Mouse (Mus musculus): ENCODE results near the gene Mapk1ip1. TPM values are rescaled to one million over a fixed set of nuclear protein-coding genes. Genes with fewer than 3 reads are reported as not detected.

The Mapk1ip1 gene
- 11.8 and 12.2 TPM in 2 replicates for polyA plus RNA-seq (2015; fragmentation: Nextera tagmentation; extraction: Ambion mirVana)

GRCm38 (mm10) chr7:138845544-138846391, at the start of gene Mapk1ip1, which contains the start of gene Ppp2r2d:
Gene Mapk1ip1, minus strand, starts transcription at chr7:138846273.
Gene Ppp2r2d, plus strand, starts transcription at chr7:138846079.
- H3K4me2 ChIP-seq, result peak within 1 kb of the TSS; percentile 97
- H3K36me3 ChIP-seq, result peaks cover 23% of the 10 kb centered on the region
- peak within 1 kb of the TSS; percentile 99 for H3K4me3 ChIP-seq
- H3K4me1 ChIP-seq, result peaks cover 50% of the 10 kb centered on the region
- peak; percentile 90 for ATAC-seq (ENCODE audit: extremely low read depth, insufficient number of reproducible peaks, low FRiP score, low TSS enrichment)
- H3K9ac ChIP-seq, result peak within 1 kb of the TSS; percentile 99
- no peaks in the 10 kb centered on the region for H3K9me3 ChIP-seq
- WGBS, result under 1% methylated on average over 50 of the region's 51 CpGs
- H3K27me3 ChIP-seq (replicated peaks), result no peaks in the 10 kb centered on the region
- peak within 1 kb of the TSS; percentile 94 for H3K27ac ChIP-seq (replicated peaks)

DNA sequence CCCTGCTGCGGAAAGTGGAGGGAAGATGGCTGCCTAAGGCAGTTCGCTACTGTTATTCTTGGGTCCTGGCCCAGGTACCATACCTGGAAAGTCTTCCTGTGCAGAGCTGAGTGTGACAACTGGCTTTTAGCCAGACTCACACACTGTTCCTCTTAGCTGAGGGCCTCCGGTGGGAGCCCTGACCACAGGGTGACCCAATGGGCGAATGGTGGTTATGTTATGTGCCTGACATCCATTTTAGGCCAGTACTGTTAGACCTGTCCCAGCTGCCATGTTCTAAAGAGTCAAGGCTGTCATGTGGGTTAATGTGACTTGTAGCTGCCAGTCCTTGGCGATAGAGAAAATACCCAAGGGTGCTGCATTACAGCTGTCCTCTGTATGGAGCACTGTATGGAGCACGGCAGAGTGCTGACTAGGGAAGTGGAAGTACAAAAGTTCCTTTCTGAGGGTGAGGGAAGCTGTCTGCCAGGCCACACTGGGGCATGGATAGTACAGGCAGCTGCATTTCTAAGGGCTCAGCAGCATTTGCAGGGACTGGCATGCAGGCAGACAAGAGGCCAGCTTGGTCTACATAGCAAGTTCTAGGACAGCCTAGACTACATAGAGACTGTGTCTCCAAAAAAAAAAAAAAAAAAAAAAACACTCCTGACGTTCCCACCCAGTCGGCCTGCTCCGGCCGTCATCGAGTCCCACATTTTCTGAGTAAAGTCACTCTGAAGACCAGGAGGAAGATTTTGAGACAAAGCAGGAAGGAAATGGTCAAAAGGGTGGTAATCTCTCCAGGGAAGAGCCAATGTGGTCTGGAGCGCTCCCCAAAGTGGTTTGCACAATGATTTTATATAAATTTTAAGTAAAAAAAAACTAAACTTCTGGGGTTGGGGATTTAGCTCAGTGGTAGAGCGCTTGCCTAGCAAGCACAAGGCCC, 39.6 kb upstream of the Mapk1ip1 start:
- no peak overlapping the region for H3K4me2 ChIP-seq
- no peaks in the 10 kb centered on the region for H3K9me3 ChIP-seq
- WGBS, result 81% methylated on average over 13 of the region's 13 CpGs
- ATAC-seq (ENCODE audit: extremely low read depth, insufficient number of reproducible peaks, low FRiP score, low TSS enrichment), result no peak
- no peak overlapping the region for H3K27ac ChIP-seq (replicated peaks)
- H3K4me3 ChIP-seq, result no peak overlapping the region
- H3K36me3 ChIP-seq, result peaks cover 71% of the 10 kb centered on the region
- no peak overlapping the region for H3K9ac ChIP-seq
- H3K4me1 ChIP-seq, result peaks cover 4% of the 10 kb centered on the region; the same call in 1 of the 2 replicates
- H3K27me3 ChIP-seq (replicated peaks), result no peaks in the 10 kb centered on the region

- Histone ChIP-seq H3K9me3 (no peaks in the 10 kb centered on the region), H3K27me3 (replicated peaks) (no peaks in the 10 kb centered on the region), H3K4me1 (peaks cover 4% of the 10 kb centered on the region; the same call in 1 of the 2 replicates), H3K36me3 (peaks cover 87% of the 10 kb centered on the region), H3K9ac (no peak overlapping the region), H3K27ac (replicated peaks) (no peak overlapping the region), H3K4me2 (no peak overlapping the region), H3K4me3 (no peak overlapping the region)
- 92% methylated on average over 3 of the region's 3 CpGs for WGBS
- no peak for ATAC-seq (ENCODE audit: extremely low read depth, insufficient number of reproducible peaks, low FRiP score, low TSS enrichment)
These were observed 37.7 kb upstream of the Mapk1ip1 start for GRCm38 (mm10) chr7:138883724-138884123.

- no peak for ATAC-seq (ENCODE audit: extremely low read depth, insufficient number of reproducible peaks, low FRiP score, low TSS enrichment)
- Histone ChIP-seq H3K4me3 (no peak overlapping the region), H3K4me1 (no peaks in the 10 kb centered on the region), H3K36me3 (peaks cover 100% of the 10 kb centered on the region), H3K27me3 (replicated peaks) (no peaks in the 10 kb centered on the region), H3K27ac (replicated peaks) (no peak overlapping the region), H3K9me3 (no peaks in the 10 kb centered on the region), H3K9ac (no peak overlapping the region), H3K4me2 (no peak overlapping the region)
- 73% methylated on average over 3 of the region's 3 CpGs for WGBS
These were observed 29.0 kb upstream of the Mapk1ip1 start for GRCm38 (mm10) chr7:138875031-138875430.

GRCm38 (mm10) chr7:138872956-138873355, 26.9 kb upstream of the Mapk1ip1 start:
- Histone ChIP-seq H3K4me1 (no peaks in the 10 kb centered on the region), H3K9me3 (no peaks in the 10 kb centered on the region), H3K36me3 (peaks cover 97% of the 10 kb centered on the region), H3K9ac (no peak overlapping the region), H3K4me2 (no peak overlapping the region), H3K27me3 (replicated peaks) (no peaks in the 10 kb centered on the region), H3K4me3 (no peak overlapping the region), H3K27ac (replicated peaks) (no peak overlapping the region)
- WGBS, result 84% methylated on average over 3 of the region's 3 CpGs
- ATAC-seq (ENCODE audit: extremely low read depth, insufficient number of reproducible peaks, low FRiP score, low TSS enrichment), result no peak

DNA sequence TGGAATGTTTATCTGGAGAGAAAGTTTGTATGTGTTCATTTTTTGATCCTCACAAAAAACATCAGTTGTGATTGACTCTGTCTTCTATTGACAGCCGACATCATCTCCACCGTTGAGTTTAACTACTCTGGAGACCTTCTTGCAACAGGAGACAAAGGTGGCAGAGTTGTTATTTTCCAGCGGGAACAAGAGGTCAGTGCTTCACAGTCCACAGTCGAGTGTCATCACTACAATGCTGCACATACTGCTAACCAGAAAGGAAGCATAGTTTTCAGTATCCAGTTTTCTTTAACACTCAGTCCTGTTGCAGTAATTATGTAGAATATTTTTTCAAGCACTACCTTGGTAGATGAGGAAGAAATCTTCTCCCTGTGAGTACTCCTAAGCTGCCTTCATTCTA, 22.2 kb upstream of the Mapk1ip1 start:
- H3K27ac ChIP-seq (replicated peaks), result no peak overlapping the region
- 86% methylated on average over 4 of the region's 4 CpGs for WGBS
- H3K9me3 ChIP-seq, result no peaks in the 10 kb centered on the region
- no peak overlapping the region for H3K4me3 ChIP-seq
- no peak overlapping the region for H3K4me2 ChIP-seq
- peaks cover 66% of the 10 kb centered on the region for H3K36me3 ChIP-seq
- H3K27me3 ChIP-seq (replicated peaks), result no peaks in the 10 kb centered on the region
- H3K4me1 ChIP-seq, result peaks cover 15% of the 10 kb centered on the region
- no peak overlapping the region for H3K9ac ChIP-seq
- no peak for ATAC-seq (ENCODE audit: extremely low read depth, insufficient number of reproducible peaks, low FRiP score, low TSS enrichment)

DNA sequence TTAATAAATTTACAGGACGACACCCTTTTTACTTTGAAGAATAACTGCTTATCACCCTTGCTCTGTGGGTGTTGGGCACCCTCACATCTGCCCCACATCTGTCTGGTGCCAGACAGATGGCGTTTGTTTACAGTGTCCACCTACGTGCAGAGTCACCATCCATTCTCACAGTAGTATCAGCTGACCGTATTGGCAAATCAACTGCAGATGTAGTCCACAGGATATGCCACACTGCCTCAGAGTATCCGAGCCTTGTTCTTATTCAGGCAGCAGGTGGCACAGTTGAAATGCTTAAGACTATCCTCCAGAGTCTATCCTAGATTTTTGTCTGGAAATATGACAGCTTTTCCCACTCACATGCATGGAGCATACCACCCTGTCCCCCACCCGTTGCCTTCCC, 21.2 kb upstream of the Mapk1ip1 start:
- Histone ChIP-seq H3K9me3 (no peaks in the 10 kb centered on the region), H3K27me3 (replicated peaks) (no peaks in the 10 kb centered on the region), H3K36me3 (peaks cover 56% of the 10 kb centered on the region), H3K4me2 (no peak overlapping the region), H3K4me1 (peaks cover 15% of the 10 kb centered on the region), H3K9ac (no peak overlapping the region), H3K27ac (replicated peaks) (no peak overlapping the region), H3K4me3 (no peak overlapping the region)
- WGBS, result 74% methylated on average over 6 of the region's 6 CpGs
- ATAC-seq (ENCODE audit: extremely low read depth, insufficient number of reproducible peaks, low FRiP score, low TSS enrichment), result no peak

- ATAC-seq (ENCODE audit: extremely low read depth, insufficient number of reproducible peaks, low FRiP score, low TSS enrichment), result no peak
- WGBS, result 93% methylated on average over 1 of the region's 1 CpGs
These were observed 18.7 kb upstream of the Mapk1ip1 start for GRCm38 (mm10) chr7:138864776-138865175.

GRCm38 (mm10) chr7:138863950-138864572, 18.0 kb upstream of the Mapk1ip1 start:
- 87% methylated on average over 3 of the region's 3 CpGs for WGBS
- H3K27me3 ChIP-seq (replicated peaks), result no peaks in the 10 kb centered on the region
- no peak for ATAC-seq (ENCODE audit: extremely low read depth, insufficient number of reproducible peaks, low FRiP score, low TSS enrichment)

More at GRCm38 (mm10) chr7:138864776-138865175, 18.7 kb upstream of the Mapk1ip1 start:
- H3K9me3 ChIP-seq, result no peaks in the 10 kb centered on the region
- peaks cover 48% of the 10 kb centered on the region for H3K36me3 ChIP-seq
- H3K27me3 ChIP-seq (replicated peaks), result no peaks in the 10 kb centered on the region
- peaks cover 15% of the 10 kb centered on the region for H3K4me1 ChIP-seq
- no peak overlapping the region for H3K27ac ChIP-seq (replicated peaks)
- H3K4me2 ChIP-seq, result no peak overlapping the region
- no peak overlapping the region for H3K4me3 ChIP-seq
- H3K9ac ChIP-seq, result no peak overlapping the region

DNA sequence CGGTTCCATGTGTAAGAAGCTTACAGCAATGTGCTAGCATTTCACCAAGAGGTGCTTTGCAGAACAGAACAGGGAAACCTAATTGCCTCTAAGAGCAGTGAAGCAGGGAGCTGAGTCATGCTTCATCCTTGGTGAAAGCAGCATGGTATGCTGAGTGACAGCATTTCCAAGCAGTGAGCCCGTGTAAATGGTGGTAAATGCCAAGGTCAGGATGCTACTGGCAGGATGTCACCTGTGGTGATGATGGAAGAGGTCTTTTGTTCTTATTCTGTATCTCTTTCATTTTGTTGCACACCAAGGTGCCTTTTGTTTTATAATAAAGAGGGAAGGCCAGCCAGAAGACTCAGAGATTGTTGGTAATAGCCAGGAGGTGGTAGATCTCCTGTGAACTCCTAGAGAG, 10.6 kb upstream of the Mapk1ip1 start:
- Histone ChIP-seq H3K4me1 (peaks cover 5% of the 10 kb centered on the region), H3K27me3 (replicated peaks) (no peaks in the 10 kb centered on the region), H3K4me2 (no peak overlapping the region), H3K4me3 (no peak overlapping the region), H3K36me3 (peaks cover 80% of the 10 kb centered on the region), H3K9ac (no peak overlapping the region), H3K9me3 (no peaks in the 10 kb centered on the region), H3K27ac (replicated peaks) (no peak overlapping the region)
- ATAC-seq (ENCODE audit: extremely low read depth, insufficient number of reproducible peaks, low FRiP score, low TSS enrichment), result no peak
- WGBS, result 57% methylated on average over 2 of the region's 2 CpGs

More at GRCm38 (mm10) chr7:138863950-138864572, 18.0 kb upstream of the Mapk1ip1 start:
- no peak overlapping the region for H3K9ac ChIP-seq
- no peaks in the 10 kb centered on the region for H3K9me3 ChIP-seq
- H3K4me1 ChIP-seq, result peaks cover 15% of the 10 kb centered on the region
- no peak overlapping the region for H3K27ac ChIP-seq (replicated peaks)
- H3K4me2 ChIP-seq, result no peak overlapping the region
- peaks cover 49% of the 10 kb centered on the region for H3K36me3 ChIP-seq
- H3K4me3 ChIP-seq, result no peak overlapping the region

DNA sequence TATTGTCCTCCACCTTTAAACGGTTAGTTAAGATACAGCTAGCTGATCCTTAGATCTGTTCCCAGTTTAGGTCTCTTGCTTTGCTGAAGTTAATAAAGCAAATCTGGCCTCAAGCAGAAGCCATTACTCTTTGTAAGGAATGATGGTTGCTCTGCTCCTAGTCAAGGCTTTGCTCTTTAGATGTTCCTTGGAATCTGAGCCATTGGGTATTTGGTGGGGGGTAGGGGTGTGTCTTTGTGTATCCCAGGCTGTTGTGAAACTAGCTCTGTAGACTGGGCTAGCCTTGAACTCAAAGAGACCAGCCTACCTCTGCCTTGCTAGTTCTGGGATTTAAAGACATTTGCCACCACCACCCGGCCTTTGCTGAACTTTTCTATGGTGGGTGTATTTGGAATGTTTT, 8.1 kb upstream of the Mapk1ip1 start:
- WGBS, result 89% methylated on average over 2 of the region's 2 CpGs
- H3K4me1 ChIP-seq, result peaks cover 16% of the 10 kb centered on the region
- H3K4me3 ChIP-seq, result no peak overlapping the region
- H3K9ac ChIP-seq, result no peak overlapping the region
- no peak overlapping the region for H3K4me2 ChIP-seq
- peaks cover 80% of the 10 kb centered on the region for H3K36me3 ChIP-seq
- no peaks in the 10 kb centered on the region for H3K27me3 ChIP-seq (replicated peaks)
- no peak for ATAC-seq (ENCODE audit: extremely low read depth, insufficient number of reproducible peaks, low FRiP score, low TSS enrichment)
- H3K27ac ChIP-seq (replicated peaks), result no peak overlapping the region
- H3K9me3 ChIP-seq, result no peaks in the 10 kb centered on the region

Measured in heart, embryonic 13.5 days (tissue).